Mouse (Mus musculus) spleen, adult 2 months (tissue): ENCODE data around the gene Tnfsf13b. TPM values are rescaled to one million over a fixed set of nuclear protein-coding genes. Genes with fewer than 3 reads are reported as not detected.

Experiments used
- DNase-seq, 2 experiments: peaks; one replicate each; pipeline versions ENCODE4 v3.0.0 to v3.0.0-alpha.2; 2012 to 2021; ENCODE audit warnings: low spot score in 2 of 2, low read depth in 1 of 2
- H3K27ac ChIP-seq: fragments of 200-500 bp; 2 replicates; pipeline ENCODE4 v1.5.1; 2012; ENCODE audit warnings: low read length, inconsistent platforms; ENCODE audit not compliant: insufficient read depth
- H3K27me3 ChIP-seq: fragments of 200-500 bp; 2 replicates; pipeline ENCODE4 v1.6.1; 2012; ENCODE audit warnings: mild to moderate bottlenecking, moderate library complexity, low read length, inconsistent platforms; ENCODE audit not compliant: control insufficient read depth, insufficient read depth
- H3K36me3 ChIP-seq: fragments of 200-500 bp; 2 replicates; pipeline ENCODE4 v1.6.1; 2012; ENCODE audit warnings: mild to moderate bottlenecking, low read length, inconsistent platforms; ENCODE audit not compliant: control insufficient read depth, insufficient read depth
- H3K4me1 ChIP-seq: fragments of 200-500 bp; 2 replicates; pipeline ENCODE4 v1.6.1; 2011; ENCODE audit warnings: inconsistent platforms; ENCODE audit not compliant: control insufficient read depth, insufficient read depth, insufficient read length
- H3K4me3 ChIP-seq: fragments of 200-500 bp; 2 replicates; pipeline ENCODE4 v1.5.1; 2011; ENCODE audit warnings: mild to moderate bottlenecking, inconsistent platforms; ENCODE audit not compliant: insufficient read depth, insufficient read length; ENCODE audit errors: extremely low read depth
- CTCF ChIP-seq: fragments of 200-500 bp; IDR thresholded peaks from 2 replicates; pipeline ENCODE4 v1.5.1; 2011; ENCODE audit warnings: mild to moderate bottlenecking, inconsistent platforms; ENCODE audit not compliant: insufficient read depth, insufficient read length, insufficient replicate concordance; ENCODE audit errors: extremely low read depth
- POLR2A ChIP-seq: fragments of 200-500 bp; IDR thresholded peaks from 2 replicates; pipeline ENCODE4 v1.6.1; 2011; ENCODE audit warnings: low read depth, low read length, inconsistent platforms
- WGBS: fragments of 180-500 bp; shearing (Covaris S2); methylation state at CpG from one replicate; pipeline ENCODE4 v1.1.7; 2018; 5-methylcytosine and 5-hydroxymethylcytosine counted together
- polyA plus RNA-seq: library from polyadenylated mRNA; depleted of rRNA; stranded (reverse); fragments of >200 nt; gene quantifications from 2 replicates; pipeline ENCODE4 v1.2.3, GENCODE M21; 2012

Tnfsf13b gene
- polyA plus RNA-seq, 1 experiment = 6.6 TPM

GRCm38 (mm10) chr8:10006986-10007659 lies 856 bp downstream of the Tnfsf13b start:
- H3K27ac ChIP-seq = no peak overlapping the region
- H3K4me1 ChIP-seq = no peaks in the 10 kb centered on the region
- peak overlapping the region; percentile 6; the same call in 1 of the 2 replicates for H3K4me3 ChIP-seq
- TF ChIP-seq POLR2A (no peak), CTCF (no peak)
- no peaks in the 10 kb centered on the region for H3K27me3 ChIP-seq
- no peaks in the 10 kb centered on the region for H3K36me3 ChIP-seq
- no peak for DNase-seq
- WGBS = 7% methylated on average over 29 of the region's 29 CpGs

DNA sequence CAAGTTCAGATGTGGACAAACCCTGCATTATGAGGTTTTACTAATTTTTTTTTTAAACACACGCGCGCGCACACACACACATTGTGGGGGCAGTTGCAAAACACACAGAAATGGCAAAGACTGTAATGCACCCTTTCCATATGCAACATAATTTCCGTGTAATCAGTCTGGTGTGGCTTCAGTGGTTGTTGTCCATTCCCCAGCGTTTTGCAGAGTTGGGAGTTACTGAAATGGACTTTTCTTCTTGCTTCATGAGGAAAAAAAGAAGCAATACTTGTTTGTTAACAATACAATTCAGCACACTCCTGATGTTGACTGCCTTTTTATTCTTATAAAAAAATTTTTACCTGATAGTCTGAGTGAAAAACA lies 1.4 kb downstream of the Tnfsf13b start:
- H3K36me3 ChIP-seq = no peaks in the 10 kb centered on the region
- H3K4me3 ChIP-seq = no peak overlapping the region
- no peak overlapping the region for H3K27ac ChIP-seq
- H3K4me1 ChIP-seq = no peaks in the 10 kb centered on the region
- no peaks in the 10 kb centered on the region for H3K27me3 ChIP-seq
- no peak for DNase-seq
- TF ChIP-seq POLR2A = no peak
- TF ChIP-seq CTCF = no peak
- 50% methylated on average over 6 of the region's 6 CpGs for WGBS

DNA sequence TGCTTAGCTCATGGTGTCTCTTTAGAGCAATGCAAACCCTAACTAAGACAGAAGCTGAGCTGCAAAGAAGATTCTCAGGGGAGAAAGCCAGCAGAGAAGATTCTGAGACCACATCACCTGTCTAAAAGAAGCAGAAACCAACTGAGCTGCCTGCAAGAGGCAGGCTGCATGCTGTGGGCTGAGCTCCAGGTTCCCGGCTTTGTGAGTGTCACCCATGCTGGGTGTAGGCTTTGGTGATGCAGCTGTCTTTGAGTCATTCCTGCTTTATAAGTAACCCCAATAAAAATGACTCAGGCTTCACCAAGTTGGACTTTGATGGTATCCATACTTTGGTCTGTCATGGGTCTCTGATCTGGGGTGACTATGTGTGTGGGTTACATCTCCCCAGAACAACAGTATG lies 10.0 kb downstream of the Tnfsf13b start:
- Histone ChIP-seq H3K36me3 (no peaks in the 10 kb centered on the region), H3K27ac (no peak overlapping the region), H3K4me3 (no peak overlapping the region), H3K4me1 (no peaks in the 10 kb centered on the region), H3K27me3 (no peaks in the 10 kb centered on the region)
- no peak for TF ChIP-seq CTCF
- TF ChIP-seq POLR2A = no peak
- WGBS = 77% methylated on average over 1 of the region's 1 CpGs
- DNase-seq = no peak

- Histone ChIP-seq H3K4me1 (no peaks in the 10 kb centered on the region), H3K27ac (no peak overlapping the region), H3K27me3 (no peaks in the 10 kb centered on the region), H3K36me3 (no peaks in the 10 kb centered on the region), H3K4me3 (no peak overlapping the region)
- DNase-seq = no peak
- 89% methylated on average over 3 of the region's 3 CpGs for WGBS
- no peak for TF ChIP-seq CTCF
Measured at GRCm38 (mm10) chr8:10017231-10017630, 11.0 kb downstream of the Tnfsf13b start.

- Histone ChIP-seq H3K4me1 (no peaks in the 10 kb centered on the region), H3K27me3 (no peaks in the 10 kb centered on the region), H3K36me3 (no peaks in the 10 kb centered on the region), H3K4me3 (no peak overlapping the region), H3K27ac (no peak overlapping the region)
- whole genome bisulfite sequencing = 39% methylated on average over 8 of the region's 8 CpGs
- no peak for TF ChIP-seq CTCF
- TF ChIP-seq POLR2A = no peak
- DNase-seq = no peak
Measured at GRCm38 (mm10) chr8:10030320-10031060, 24.2 kb downstream of the Tnfsf13b start.

GRCm38 (mm10) chr8:10031177-10031576 lies 24.9 kb downstream of the Tnfsf13b start:
- Histone ChIP-seq H3K27ac (no peak overlapping the region), H3K4me3 (no peak overlapping the region), H3K27me3 (no peaks in the 10 kb centered on the region), H3K4me1 (no peaks in the 10 kb centered on the region), H3K36me3 (no peaks in the 10 kb centered on the region)
- DNase-seq = no peak
- TF ChIP-seq CTCF = no peak
- TF ChIP-seq POLR2A = no peak
- WGBS = 66% methylated on average over 9 of the region's 9 CpGs

GRCm38 (mm10) chr8:10040866-10041265 lies 34.6 kb downstream of the Tnfsf13b start:
- DNase-seq = no peak
- Histone ChIP-seq H3K27me3 (no peaks in the 10 kb centered on the region), H3K27ac (no peak overlapping the region), H3K4me3 (no peak overlapping the region), H3K36me3 (no peaks in the 10 kb centered on the region), H3K4me1 (no peaks in the 10 kb centered on the region)
- WGBS = 68% methylated on average over 3 of the region's 3 CpGs
- no peak for TF ChIP-seq CTCF
- no peak for TF ChIP-seq POLR2A
